30 mouse cellular contexts compared by ENCODE assay signal in the genomic region with DNA sequence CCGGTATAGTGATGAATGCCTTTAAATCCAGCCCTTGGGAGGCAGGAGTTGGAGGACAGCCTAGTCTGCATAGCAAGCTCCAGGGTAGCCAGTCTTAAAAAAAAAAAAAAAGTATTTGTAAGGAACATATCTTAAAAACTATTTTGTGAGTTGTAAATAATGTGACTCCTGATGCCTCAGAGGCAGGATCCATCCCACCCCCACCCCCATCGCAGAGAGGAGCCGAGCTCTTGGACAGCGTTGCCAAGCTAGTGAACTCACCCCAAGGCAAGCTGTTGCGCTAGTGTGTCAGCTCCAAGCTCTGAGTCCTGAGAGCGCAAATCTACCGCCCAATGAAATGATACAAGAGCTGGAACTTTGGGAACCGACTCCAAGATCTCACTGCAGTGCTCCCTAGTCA. TPM values are rescaled to one million over a fixed set of nuclear protein-coding genes. Genes with fewer than 3 reads are reported as not detected.
A peak's percentile ranks its signal among the peaks of the same experiment; 100 is the strongest.
DNase-seq lines count a peak whose midpoint lies in the region; ATAC-seq and TF ChIP-seq lines count a peak whose summit lies in the region.
"Had no signal": no experiment of that assay in that cellular context is flagged by ENCODE, and none has a peak within 500 bp of the region (broad histone marks: within the 10 kb centered on the region; RNA-seq: fewer than 3 reads in every experiment).

No protein-coding gene starts in this region.

- no peak for ATAC-seq in limb, embryonic 14.5 days (ENCODE audit: low FRiP score, low read depth)
- ATAC-seq in stomach, postnatal 0 days (ENCODE audit: low FRiP score, low TSS enrichment) = no peak
- ATAC-seq: forebrain, postnatal 0 days; hindbrain, embryonic 16.5 days; midbrain, embryonic 13.5 days had no signal

- no peak overlapping the region for H3K4me2 ChIP-seq in limb, embryonic 14.5 days (replicated peaks; ENCODE audit: low read depth, low read length, severe bottlenecking)
- no peak overlapping the region for H3K4me2 ChIP-seq in stomach, postnatal 0 days (replicated peaks; ENCODE audit: low read depth)
- H3K4me2 ChIP-seq: embryonic facial prominence, embryonic 15.5 days; forebrain, embryonic 12.5 days; heart, embryonic 15.5 days; kidney, embryonic 15.5 days; limb, embryonic 15.5 days; liver, embryonic 13.5 days; midbrain, embryonic 13.5 days; neural tube, embryonic 13.5 days had no signal

- TF ChIP-seq EP300 in stomach, postnatal 0 days (optimal IDR thresholded peaks at IDR 0.05) = no peak

- H3K4me1 ChIP-seq in limb, embryonic 14.5 days (ENCODE audit: control insufficient read depth, insufficient read depth, low read length) = no peaks in the 10 kb centered on the region
- H3K4me1 ChIP-seq in limb, embryonic 10.5 days = 0 out of 2 replicates have a peak, but pooled peaks cover 3% of the 10 kb centered on the region
- no peaks in the 10 kb centered on the region for H3K4me1 ChIP-seq in stomach, postnatal 0 days (replicated peaks; ENCODE audit: control insufficient read depth, insufficient read depth)
- no peaks in the 10 kb centered on the region for H3K4me1 ChIP-seq in heart, embryonic 10.5 days
- H3K4me1 ChIP-seq: embryonic facial prominence, embryonic 15.5 days; forebrain, embryonic 12.5 days; heart, embryonic 15.5 days; kidney, embryonic 15.5 days; liver, embryonic 13.5 days; megakaryocyte, embryonic 14.5 days; midbrain, embryonic 13.5 days; neural tube, embryonic 13.5 days had no signal

- DNase-seq in limb, embryonic 14.5 days (ENCODE audit: low spot score) = peak; percentile 5
- DNase-seq in limb, embryonic 10.5 days (ENCODE audit: low spot score) = no peak
- peak; percentile 16 for DNase-seq in lung, postnatal 10 days
- DNase-seq in lung, postnatal 14 days = no peak
- peak; percentile 40 for DNase-seq in ZHBTc4 (ENCODE audit: low read depth, low spot score)
- DNase-seq in stomach, postnatal 0 days (ENCODE audit: low spot score) = no peak
- DNase-seq in heart, embryonic 10.5 days (ENCODE audit: low spot score) = no peak
- DNase-seq: adrenal gland, postnatal 25 days; cerebellum, adult 18-20 months; cerebellum, postnatal 14 days; forebrain, postnatal 0 days; gastrocnemius, postnatal 10 days; kidney, adult 18-20 months; kidney, postnatal 36 days; liver, embryonic 13.5 days; right cerebral cortex, postnatal 4 days; thymus, postnatal 14 days had no signal

- no peaks in the 10 kb centered on the region for H3K36me3 ChIP-seq in limb, embryonic 14.5 days (ENCODE audit: control insufficient read depth, insufficient read depth, low read length)
- no peaks in the 10 kb centered on the region for H3K36me3 ChIP-seq in limb, embryonic 10.5 days
- no peaks in the 10 kb centered on the region for H3K36me3 ChIP-seq in stomach, postnatal 0 days (ENCODE audit: control insufficient read depth, insufficient read depth, low read length)
- no peaks in the 10 kb centered on the region for H3K36me3 ChIP-seq in heart, embryonic 10.5 days
- H3K36me3 ChIP-seq: embryonic facial prominence, embryonic 10.5 days; embryonic facial prominence, embryonic 15.5 days; forebrain, embryonic 12.5 days; heart, embryonic 15.5 days; kidney, embryonic 15.5 days; limb, embryonic 15.5 days; liver, embryonic 13.5 days; midbrain, embryonic 13.5 days; neural tube, embryonic 13.5 days had no signal

- TF ChIP-seq CTCF in stomach, postnatal 0 days (IDR thresholded peaks at IDR 0.05; ENCODE audit: low read depth) = no peak

- no peaks in the 10 kb centered on the region for H3K9me3 ChIP-seq in limb, embryonic 14.5 days (ENCODE audit: control insufficient read depth, low read length)
- H3K9me3 ChIP-seq in limb, embryonic 10.5 days (replicated peaks) = no peaks in the 10 kb centered on the region
- H3K9me3 ChIP-seq in stomach, postnatal 0 days (ENCODE audit: control insufficient read depth, low read length) = no peaks in the 10 kb centered on the region
- no peaks in the 10 kb centered on the region for H3K9me3 ChIP-seq in heart, embryonic 10.5 days
- H3K9me3 ChIP-seq: embryonic facial prominence, embryonic 10.5 days; embryonic facial prominence, embryonic 15.5 days; forebrain, embryonic 12.5 days; heart, embryonic 15.5 days; kidney, embryonic 15.5 days; limb, embryonic 15.5 days; liver, embryonic 13.5 days; midbrain, embryonic 13.5 days; neural tube, embryonic 13.5 days had no signal

- H3K27me3 ChIP-seq in limb, embryonic 14.5 days (ENCODE audit: control insufficient read depth, insufficient read depth, low read length) = no peaks in the 10 kb centered on the region
- H3K27me3 ChIP-seq in limb, embryonic 10.5 days (ENCODE audit: low read depth, poor library complexity, severe bottlenecking) = no peaks in the 10 kb centered on the region
- no peaks in the 10 kb centered on the region for H3K27me3 ChIP-seq in stomach, postnatal 0 days (ENCODE audit: control insufficient read depth, insufficient read depth, low read length)
- H3K27me3 ChIP-seq in heart, embryonic 10.5 days (ENCODE audit: insufficient read depth, poor library complexity, severe bottlenecking) = no peaks in the 10 kb centered on the region
- H3K27me3 ChIP-seq: CH12.LX; embryonic facial prominence, embryonic 15.5 days; forebrain, embryonic 12.5 days; heart, embryonic 15.5 days; kidney, embryonic 15.5 days; limb, embryonic 15.5 days; liver, embryonic 13.5 days; midbrain, embryonic 13.5 days; neural tube, embryonic 13.5 days had no signal

- TF ChIP-seq POLR2A in limb, embryonic 14.5 days (IDR thresholded peaks at IDR 0.05; ENCODE audit: borderline replicate concordance, extremely low read depth, insufficient read depth, insufficient read length) = no peak

- H3K27ac ChIP-seq in limb, embryonic 14.5 days (replicated peaks; ENCODE audit: low read depth, low read length) = no peak overlapping the region
- no peak overlapping the region for H3K27ac ChIP-seq in limb, embryonic 10.5 days
- H3K27ac ChIP-seq in stomach, postnatal 0 days (replicated peaks) = no peak overlapping the region
- no peak overlapping the region for H3K27ac ChIP-seq in heart, embryonic 10.5 days
- H3K27ac ChIP-seq: embryonic facial prominence, embryonic 10.5 days; embryonic facial prominence, embryonic 15.5 days; forebrain, embryonic 12.5 days; heart, embryonic 15.5 days; kidney, embryonic 15.5 days; layer of hippocampus, adult 2 months; limb, embryonic 15.5 days; liver, embryonic 13.5 days; midbrain, embryonic 13.5 days; neural tube, embryonic 13.5 days had no signal

- WGBS in limb, embryonic 14.5 days = 67% methylated on average over 8 of the region's 8 CpGs
- 84% methylated on average over 8 of the region's 8 CpGs for WGBS in limb, embryonic 10.5 days
- 58% methylated on average over 8 of the region's 8 CpGs for WGBS in stomach, postnatal 0 days
- WGBS in heart, embryonic 10.5 days = 71% methylated on average over 8 of the region's 8 CpGs

- H3K9ac ChIP-seq in limb, embryonic 14.5 days (ENCODE audit: low read depth, low read length, severe bottlenecking) = no peak overlapping the region
- H3K9ac ChIP-seq in stomach, postnatal 0 days (ENCODE audit: low read length) = no peak overlapping the region
- H3K9ac ChIP-seq: embryonic facial prominence, embryonic 15.5 days; forebrain, embryonic 12.5 days; forebrain, postnatal 0 days; heart, embryonic 15.5 days; kidney, embryonic 15.5 days; limb, embryonic 15.5 days; liver, embryonic 13.5 days; midbrain, embryonic 13.5 days; neural tube, embryonic 13.5 days had no signal

- H3K4me3 ChIP-seq in limb, embryonic 14.5 days (replicated peaks; ENCODE audit: low read length) = no peak overlapping the region
- no peak overlapping the region for H3K4me3 ChIP-seq in limb, embryonic 10.5 days
- no peak overlapping the region for H3K4me3 ChIP-seq in stomach, postnatal 0 days (ENCODE audit: low read depth, low read length)
- H3K4me3 ChIP-seq in heart, embryonic 10.5 days = no peak overlapping the region
- H3K4me3 ChIP-seq: embryonic facial prominence, embryonic 10.5 days; embryonic facial prominence, embryonic 15.5 days; forebrain, embryonic 12.5 days; heart, embryonic 15.5 days; kidney, embryonic 15.5 days; layer of hippocampus, adult 2 months; limb, embryonic 15.5 days; liver, embryonic 13.5 days; megakaryocyte, embryonic 14.5 days; midbrain, embryonic 13.5 days; neural tube, embryonic 13.5 days had no signal

RNA-seq across cellular contexts. Expression of a gene that starts 35.6 kb away (rescaled TPM):
- 0.05 and 0.06 TPM in 2 replicates for polyA plus RNA-seq in limb, embryonic 14.5 days (2012; rRNA removed)
- 0.11 TPM in 1 of 2 replicates, not detected in the other for polyA plus RNA-seq in limb, embryonic 14.5 days (2014; fragmentation: Nextera tagmentation; extraction: Ambion mirVana)
- not detected in 2 replicates for polyA plus RNA-seq in limb, embryonic 10.5 days (2016; fragmentation: Nextera tagmentation; extraction: Ambion mirVana)
- polyA plus RNA-seq in stomach, postnatal 0 days (2015; fragmentation: Nextera tagmentation; extraction: Ambion mirVana) = 0.06 TPM in 1 of 2 replicates, not detected in the other
- polyA plus RNA-seq in heart, embryonic 10.5 days (2016; fragmentation: Nextera tagmentation; extraction: Ambion mirVana) = 0.05 TPM in 1 of 2 replicates, not detected in the other
- polyA plus RNA-seq: C2C12; embryonic facial prominence, embryonic 10.5 days; forebrain, embryonic 12.5 days; forebrain, postnatal 0 days; heart, embryonic 15.5 days; hindbrain, embryonic 16.5 days; kidney, embryonic 15.5 days; limb, embryonic 15.5 days; liver, embryonic 13.5 days; midbrain, embryonic 13.5 days; neural tube, embryonic 13.5 days had no signal

RNA-seq across cellular contexts. Expression of a gene that starts 38.6 kb away (rescaled TPM):
- 25.4 and 29.3 TPM in 2 replicates for polyA plus RNA-seq in limb, embryonic 14.5 days (2012; rRNA removed)
- polyA plus RNA-seq in limb, embryonic 14.5 days (2014; fragmentation: Nextera tagmentation; extraction: Ambion mirVana) = 32.6 and 33.4 TPM in 2 replicates
- 37.1 and 40.3 TPM in 2 replicates for polyA plus RNA-seq in limb, embryonic 10.5 days (2016; fragmentation: Nextera tagmentation; extraction: Ambion mirVana)
- polyA plus RNA-seq in stomach, postnatal 0 days (2015; fragmentation: Nextera tagmentation; extraction: Ambion mirVana) = 18.9 and 21.3 TPM in 2 replicates
- 36.3 and 41.2 TPM in 2 replicates for polyA plus RNA-seq in heart, embryonic 10.5 days (2016; fragmentation: Nextera tagmentation; extraction: Ambion mirVana)

RNA-seq across cellular contexts. Expression of a gene that starts 56.0 kb away (rescaled TPM):
- 65.9 and 81.2 TPM in 2 replicates for polyA plus RNA-seq in limb, embryonic 14.5 days (2012; rRNA removed)
- 76.0 and 87.3 TPM in 2 replicates for polyA plus RNA-seq in limb, embryonic 14.5 days (2014; fragmentation: Nextera tagmentation; extraction: Ambion mirVana)
- 56.8 and 70.8 TPM in 2 replicates for polyA plus RNA-seq in limb, embryonic 10.5 days (2016; fragmentation: Nextera tagmentation; extraction: Ambion mirVana)
- 70.1 and 77.1 TPM in 2 replicates for polyA plus RNA-seq in stomach, postnatal 0 days (2015; fragmentation: Nextera tagmentation; extraction: Ambion mirVana)
- 25.9 and 29.4 TPM in 2 replicates for polyA plus RNA-seq in heart, embryonic 10.5 days (2016; fragmentation: Nextera tagmentation; extraction: Ambion mirVana)

Comparison
In these comparisons a context has a peak if more than half of its experiments do, and no peak if none do; other contexts are left out.
1. DNase-seq: peak in limb, embryonic 14.5 days (single experiment), lung, postnatal 10 days (single experiment) and ZHBTc4 (single experiment); none in limb, embryonic 10.5 days (single experiment), lung, postnatal 14 days (single experiment), stomach, postnatal 0 days (single experiment) and heart, embryonic 10.5 days (single experiment).